In genomic region chr8:57463757-57464156, GRCm38 (mm10) we compare ENCODE assay signal across 21 mouse cellular contexts. TPM values are rescaled to one million over a fixed set of nuclear protein-coding genes. Genes with fewer than 3 reads are reported as not detected.
"Had no signal": no experiment of that assay in that cellular context is flagged by ENCODE, and none has a peak within 500 bp of the region (broad histone marks: within the 10 kb centered on the region; RNA-seq: fewer than 3 reads in every experiment).

No protein-coding gene starts in this region.

- H3K36me3 ChIP-seq: limb, embryonic 10.5 days; limb, embryonic 13.5 days; liver, embryonic 12.5 days; liver, embryonic 15.5 days; lung, embryonic 15.5 days; neural tube, embryonic 13.5 days had no signal

- H3K9me3 ChIP-seq: limb, embryonic 10.5 days; limb, embryonic 13.5 days; liver, embryonic 12.5 days; liver, embryonic 15.5 days; lung, embryonic 15.5 days; neural tube, embryonic 13.5 days had no signal

- H3K9ac ChIP-seq: limb, embryonic 13.5 days; liver, embryonic 12.5 days; liver, embryonic 15.5 days; lung, embryonic 15.5 days; neural tube, embryonic 13.5 days had no signal

- ATAC-seq: hindbrain, postnatal 0 days; liver, embryonic 12.5 days had no signal

- DNase-seq: layer of hippocampus, adult 9-11 months; liver; lung, adult 18-20 months; lung, postnatal 14 days; lung, postnatal 4 days; midbrain, embryonic 14.5 days; retina, postnatal 1 day; thymus, adult 18-20 months; thymus, postnatal 36 days had no signal

- H3K4me2 ChIP-seq: limb, embryonic 13.5 days; liver, embryonic 12.5 days; liver, embryonic 15.5 days; lung, embryonic 15.5 days; midbrain, embryonic 11.5 days; neural tube, embryonic 13.5 days had no signal

- H3K27ac ChIP-seq: hindbrain, postnatal 0 days; kidney, postnatal 0 days; layer of hippocampus, adult 2 months; limb, embryonic 10.5 days; limb, embryonic 13.5 days; liver, embryonic 12.5 days; liver, embryonic 15.5 days; lung, embryonic 15.5 days; neural tube, embryonic 13.5 days had no signal

- H3K27me3 ChIP-seq: limb, embryonic 13.5 days; liver, embryonic 12.5 days; liver, embryonic 15.5 days; lung, embryonic 15.5 days; neural tube, embryonic 13.5 days had no signal

- H3K4me1 ChIP-seq: limb, embryonic 10.5 days; liver, embryonic 12.5 days; liver, embryonic 15.5 days; neural tube, embryonic 13.5 days had no signal

- H3K4me3 ChIP-seq: layer of hippocampus, adult 2 months; limb, embryonic 10.5 days; limb, embryonic 13.5 days; liver, embryonic 12.5 days; liver, embryonic 15.5 days; lung, embryonic 15.5 days; neural tube, embryonic 13.5 days had no signal

RNA-seq across cellular contexts. Expression of gene Scrg1, which starts 8.0 kb away (rescaled TPM):
- polyA plus RNA-seq: kidney, postnatal 0 days; limb, embryonic 10.5 days; small intestine, adult 2 months; testis, adult 2 months had no signal
